Mouse (Mus musculus): Measurements from ENCODE around the gene Prrx1. TPM values are rescaled to one million over a fixed set of nuclear protein-coding genes. Genes with fewer than 3 reads are reported as not detected.

Gene Prrx1
- total RNA-seq, 2 experiments from 2014 or later, result 24.4 to 31.1 TPM

- peak; percentile 12 to 21 for DNase-seq (ENCODE audit: low spot score in 2 of 2)
These were observed 1.4 kb downstream of the Prrx1 start for GRCm38 (mm10) chr1:163311861-163312811.

GRCm38 (mm10) chr1:163311006-163311836, 2.3 kb downstream of the Prrx1 start:
- DNase-seq (ENCODE audit: low spot score in 2 of 2), result no peak

GRCm38 (mm10) chr1:163310023-163310754, 3.3 kb downstream of the Prrx1 start:
- no peak for DNase-seq (ENCODE audit: low spot score in 2 of 2)

- DNase-seq (ENCODE audit: low spot score in 2 of 2), result no peak
These were observed 4.0 kb downstream of the Prrx1 start for GRCm38 (mm10) chr1:163309466-163309865.

- no peak for DNase-seq (ENCODE audit: low spot score in 2 of 2)
These were observed 4.9 kb downstream of the Prrx1 start for GRCm38 (mm10) chr1:163308631-163309030.

- DNase-seq (ENCODE audit: low spot score in 2 of 2), result no peak
These were observed 5.8 kb downstream of the Prrx1 start for GRCm38 (mm10) chr1:163307706-163308105.

GRCm38 (mm10) chr1:163305956-163306355, 7.6 kb downstream of the Prrx1 start:
- no peak for DNase-seq (ENCODE audit: low spot score in 2 of 2)

GRCm38 (mm10) chr1:163304837-163305236, 8.7 kb downstream of the Prrx1 start:
- DNase-seq (ENCODE audit: low spot score in 2 of 2), result no peak

- DNase-seq (ENCODE audit: low spot score in 2 of 2), result no peak
These were observed 11.2 kb downstream of the Prrx1 start for GRCm38 (mm10) chr1:163302292-163302691.

- DNase-seq (ENCODE audit: low spot score in 2 of 2), result no peak
These were observed 20.4 kb downstream of the Prrx1 start for GRCm38 (mm10) chr1:163293152-163293551.

GRCm38 (mm10) chr1:163291925-163292324, 21.6 kb downstream of the Prrx1 start:
- DNase-seq (ENCODE audit: low spot score in 2 of 2), result no peak

- no peak for DNase-seq (ENCODE audit: low spot score in 2 of 2)
These were observed 24.4 kb downstream of the Prrx1 start for GRCm38 (mm10) chr1:163289131-163289530.

GRCm38 (mm10) chr1:163285539-163285938, 28.0 kb downstream of the Prrx1 start:
- no peak for DNase-seq (ENCODE audit: low spot score in 2 of 2)

- DNase-seq (ENCODE audit: low spot score in 2 of 2), result no peak
These were observed 28.4 kb downstream of the Prrx1 start for GRCm38 (mm10) chr1:163285136-163285535.

GRCm38 (mm10) chr1:163283980-163284635, 29.4 kb downstream of the Prrx1 start:
- DNase-seq (ENCODE audit: low spot score in 2 of 2), result no peak

- DNase-seq (ENCODE audit: low spot score in 2 of 2), result no peak
These were observed 31.9 kb downstream of the Prrx1 start for GRCm38 (mm10) chr1:163281450-163282198.

GRCm38 (mm10) chr1:163280842-163281122, 32.7 kb downstream of the Prrx1 start:
- no peak for DNase-seq (ENCODE audit: low spot score in 2 of 2)

- DNase-seq (ENCODE audit: low spot score in 2 of 2), result no peak
These were observed 33.2 kb downstream of the Prrx1 start for GRCm38 (mm10) chr1:163280097-163280841.

GRCm38 (mm10) chr1:163277069-163277468, 36.4 kb downstream of the Prrx1 start:
- DNase-seq (ENCODE audit: low spot score in 2 of 2), result no peak

All from adrenal gland, postnatal 4 days (tissue).